Mouse (Mus musculus): ENCODE measurements around the gene Ces2a.

- TF ChIP-seq TAL1 (IDR thresholded peaks at IDR 0.05; ENCODE audit: low read length) (no peak), GATA1 (IDR thresholded peaks at IDR 0.05; ENCODE audit: low read length) (no peak)
Measured at GRCm38 (mm10) chr8:104766485-104766884, 32.7 kb downstream of the Ces2a start.

Data from erythroblast, embryonic 14.5 days (primary cell).